Mouse (Mus musculus) ovary, postnatal 10 days (tissue): ENCODE results near the gene Ccdc136.
"Not testable (repeated sequence)": the region's sequence is repeated elsewhere in the genome, so short reads cannot be mapped to it uniquely, and the experiment has no call there.

Experiments used
- DNase-seq: peaks from one replicate; pipeline ENCODE4 v3.0.0; 2022; ENCODE audit warnings: low spot score

Ccdc136 gene

DNA sequence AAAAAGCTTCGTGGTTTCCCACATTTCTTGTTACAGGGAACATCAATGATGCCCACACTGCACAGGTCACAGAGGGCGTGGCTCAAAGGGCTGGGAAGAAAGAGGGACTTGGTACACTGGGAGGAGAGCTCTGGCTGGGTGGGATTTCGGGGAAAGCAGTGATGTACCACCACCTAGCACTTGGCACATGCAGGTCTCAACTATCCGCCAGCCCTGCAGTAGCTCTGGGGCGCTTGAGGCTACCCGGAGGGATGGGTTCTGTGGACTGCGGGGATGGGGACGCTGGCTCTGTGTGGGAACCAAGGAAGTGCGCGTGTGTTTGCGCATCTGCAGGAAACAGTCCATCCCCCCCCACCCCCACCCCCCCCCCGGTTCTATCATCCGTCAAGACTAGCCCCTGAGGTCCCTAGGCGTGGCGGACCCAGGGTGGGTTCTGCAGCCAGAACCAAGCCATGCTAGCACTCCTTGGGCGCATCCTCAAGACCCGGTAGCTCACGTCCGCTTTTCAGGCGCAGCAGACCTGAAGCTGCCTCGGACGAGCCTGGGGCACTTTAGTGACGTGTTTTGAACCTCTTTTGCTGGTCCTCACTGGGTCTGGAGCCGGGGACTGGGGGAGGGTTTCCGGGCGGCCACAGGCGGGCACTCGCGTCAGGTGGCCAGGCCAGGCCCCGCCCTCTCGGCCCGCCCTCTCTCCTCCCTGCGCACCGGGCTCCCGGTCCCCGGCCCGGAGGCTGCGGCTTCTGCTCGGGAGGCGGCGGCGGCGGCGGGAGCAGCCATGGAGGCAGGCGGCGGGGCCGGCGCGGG is at the start of gene Ccdc136:
TSS of gene Ccdc136 (plus strand) at position 400 of the 804 bp plus-strand sequence.
- peak; percentile 49 for DNase-seq

DNA sequence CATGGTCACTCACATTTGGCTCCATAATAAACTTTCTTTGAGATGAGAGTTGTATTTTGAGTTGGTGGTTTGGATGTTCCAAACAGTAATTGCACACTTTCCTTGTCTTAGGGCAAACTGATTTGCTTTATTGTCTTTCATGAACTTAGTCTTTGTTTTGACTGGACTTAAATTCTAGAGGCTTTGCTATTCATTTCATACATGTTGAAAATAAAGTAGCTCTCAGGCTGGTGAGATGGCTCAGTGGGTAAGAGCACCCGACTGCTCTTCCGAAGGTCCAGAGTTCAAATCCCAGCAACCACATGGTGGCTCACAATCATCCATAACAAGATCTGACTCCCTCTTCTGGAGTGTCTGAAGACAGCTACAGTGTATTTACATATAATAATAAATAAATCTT is 49.6 kb upstream of the Ccdc136 start:
- DNase-seq = not testable (repeated sequence)

DNA sequence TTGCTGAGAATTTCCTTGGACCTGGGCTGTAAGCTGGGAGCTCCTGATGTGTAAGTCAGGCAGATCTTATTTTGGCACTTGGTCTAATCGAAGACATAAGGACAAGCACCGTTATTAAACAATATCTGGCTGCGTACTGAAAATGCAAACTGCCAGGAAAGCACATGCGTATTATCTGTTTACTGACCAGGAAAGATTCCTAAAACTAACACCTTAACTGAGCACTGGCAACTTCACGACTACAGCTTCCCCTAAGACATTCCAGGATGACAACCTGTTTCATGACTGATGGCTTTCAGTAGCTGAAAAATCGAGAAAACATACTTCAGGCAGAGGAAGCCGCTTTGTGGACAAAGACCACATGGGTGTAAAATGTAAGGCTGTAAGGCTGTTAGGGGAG is 48.9 kb upstream of the Ccdc136 start:
- no peak for DNase-seq

DNA sequence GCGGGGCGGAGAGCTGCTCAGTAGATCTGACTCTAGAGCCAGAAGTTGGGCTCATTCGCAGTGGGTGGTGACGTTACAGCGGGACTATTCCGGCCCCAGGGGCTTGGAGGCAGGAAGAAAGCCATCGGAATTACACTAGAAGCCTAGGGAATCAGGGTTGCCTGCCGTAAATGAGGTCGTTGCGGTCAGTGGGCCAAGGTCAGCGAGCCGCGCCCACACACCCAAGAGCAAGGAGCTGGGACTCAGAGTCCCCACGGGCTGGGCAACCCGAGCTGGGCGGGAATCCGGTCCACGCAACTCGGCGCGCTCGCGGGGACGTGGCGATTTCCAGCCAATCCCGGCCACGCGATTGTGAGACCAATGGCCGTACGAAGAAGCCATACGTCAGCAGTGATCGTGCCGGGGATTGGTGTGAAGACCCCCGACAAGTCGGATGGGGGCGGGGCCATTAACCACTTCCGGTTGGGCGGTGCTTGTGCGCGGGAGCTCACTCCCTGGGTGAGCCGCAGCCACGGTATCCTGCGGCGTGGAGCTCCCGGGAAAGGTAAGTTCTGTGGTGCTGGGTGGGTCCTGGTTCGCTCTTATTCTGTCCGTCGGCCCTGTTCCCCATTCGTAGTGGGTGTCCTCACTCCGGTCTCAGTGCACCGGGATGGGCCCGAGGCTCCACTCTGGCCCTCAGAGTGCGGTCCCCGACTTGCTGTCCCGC is 48.3 kb upstream of the Ccdc136 start, which contains the start of gene Calu:
TSS of gene Calu (plus strand) at position 405 of the 706 bp plus-strand sequence.
- DNase-seq = peak; percentile 98

DNA sequence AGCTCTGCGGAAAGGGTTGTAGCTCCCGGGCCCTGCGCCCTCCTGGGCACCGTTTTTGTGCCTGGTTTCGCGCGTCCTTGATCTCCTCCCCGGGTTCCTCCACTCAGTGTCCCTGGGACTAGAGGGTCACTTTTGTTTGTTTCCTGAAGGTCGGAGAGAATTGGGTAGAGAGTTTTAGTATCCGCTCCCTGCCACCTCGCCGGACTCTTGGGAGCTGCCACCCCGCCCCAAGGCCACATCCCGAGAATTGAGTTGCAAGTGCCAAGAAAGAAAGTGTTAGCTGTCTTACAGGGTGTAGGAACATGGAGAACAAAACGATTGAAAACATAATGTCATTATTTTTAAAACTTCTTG is 47.8 kb upstream of the Ccdc136 start:
- no peak for DNase-seq

DNA sequence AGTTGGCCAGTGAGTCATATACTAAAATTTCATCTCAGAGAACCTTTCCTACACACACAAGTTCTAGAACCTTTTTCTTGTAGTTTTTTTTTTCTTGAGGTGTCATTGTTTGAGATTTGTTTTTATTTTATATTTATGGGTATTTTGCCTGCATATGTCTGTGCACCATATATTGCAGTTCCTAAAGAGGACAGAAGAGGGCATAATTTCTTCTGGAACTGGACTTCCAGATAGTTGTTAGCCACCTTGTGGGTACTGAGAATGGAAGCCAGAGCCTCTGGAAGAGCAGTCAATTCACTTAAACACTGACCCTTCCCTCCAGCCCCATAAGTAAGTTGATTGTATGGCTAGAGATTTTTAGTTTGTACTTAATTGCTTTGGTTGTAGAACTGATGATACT is 44.5 kb upstream of the Ccdc136 start:
- DNase-seq = no peak

DNA sequence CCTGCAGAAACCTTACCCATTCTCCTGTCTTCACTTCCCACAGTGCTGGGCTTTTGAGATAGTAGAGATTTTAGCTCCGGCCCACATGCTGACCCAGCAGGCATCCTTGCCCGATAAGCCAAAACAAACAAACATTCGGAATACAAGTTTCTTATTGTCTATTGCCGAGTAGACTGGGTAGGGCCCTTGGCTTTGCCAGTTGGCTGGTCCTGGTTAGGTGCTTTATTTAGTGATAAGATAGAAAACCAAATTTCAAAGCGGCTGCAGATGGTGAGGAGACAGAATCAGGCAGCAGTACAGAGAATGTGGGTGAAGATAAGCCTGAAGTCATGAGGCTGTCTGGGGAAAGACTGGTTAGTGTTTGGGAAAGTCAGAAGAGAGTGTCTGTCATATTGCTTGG is 43.3 kb upstream of the Ccdc136 start:
- DNase-seq = no peak

DNA sequence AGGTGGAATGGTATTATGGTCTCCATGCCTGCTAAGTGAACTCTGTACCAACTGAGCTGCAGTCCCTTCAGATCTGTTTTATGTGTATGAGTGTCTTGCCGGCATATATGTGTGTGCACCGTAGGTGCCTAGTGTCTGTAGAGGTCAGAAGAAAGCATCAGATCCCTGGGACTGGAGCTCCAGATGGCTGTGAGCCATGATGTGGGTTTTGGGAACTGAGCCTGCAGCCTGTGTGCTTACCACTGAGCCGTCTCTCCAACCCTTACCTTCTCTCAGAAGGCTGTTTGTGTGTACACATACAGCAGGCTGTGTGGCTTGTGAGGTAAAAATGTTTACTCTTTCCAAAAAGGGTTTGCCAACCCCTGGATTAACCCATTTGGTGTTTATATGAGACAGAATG is 36.7 kb upstream of the Ccdc136 start:
- no peak for DNase-seq

DNA sequence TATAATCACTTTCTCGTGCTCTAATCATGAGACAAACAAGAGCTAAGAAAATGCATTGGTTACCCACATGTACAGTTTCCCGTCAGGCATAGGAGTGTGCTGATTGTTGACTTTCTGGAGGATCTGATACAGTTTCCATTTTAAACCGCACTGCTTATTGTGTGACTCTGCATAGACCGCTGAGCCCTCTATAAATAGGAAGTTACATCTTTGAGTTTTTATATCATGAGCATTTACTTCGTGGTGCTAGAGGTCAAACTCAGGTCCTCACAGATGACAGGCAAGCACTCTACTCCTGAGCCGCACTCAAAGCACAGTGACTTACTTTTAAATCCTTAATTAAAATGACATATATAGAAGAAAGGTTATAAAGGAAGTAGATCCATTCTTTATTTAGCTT is 35.9 kb upstream of the Ccdc136 start:
- DNase-seq = no peak

DNA sequence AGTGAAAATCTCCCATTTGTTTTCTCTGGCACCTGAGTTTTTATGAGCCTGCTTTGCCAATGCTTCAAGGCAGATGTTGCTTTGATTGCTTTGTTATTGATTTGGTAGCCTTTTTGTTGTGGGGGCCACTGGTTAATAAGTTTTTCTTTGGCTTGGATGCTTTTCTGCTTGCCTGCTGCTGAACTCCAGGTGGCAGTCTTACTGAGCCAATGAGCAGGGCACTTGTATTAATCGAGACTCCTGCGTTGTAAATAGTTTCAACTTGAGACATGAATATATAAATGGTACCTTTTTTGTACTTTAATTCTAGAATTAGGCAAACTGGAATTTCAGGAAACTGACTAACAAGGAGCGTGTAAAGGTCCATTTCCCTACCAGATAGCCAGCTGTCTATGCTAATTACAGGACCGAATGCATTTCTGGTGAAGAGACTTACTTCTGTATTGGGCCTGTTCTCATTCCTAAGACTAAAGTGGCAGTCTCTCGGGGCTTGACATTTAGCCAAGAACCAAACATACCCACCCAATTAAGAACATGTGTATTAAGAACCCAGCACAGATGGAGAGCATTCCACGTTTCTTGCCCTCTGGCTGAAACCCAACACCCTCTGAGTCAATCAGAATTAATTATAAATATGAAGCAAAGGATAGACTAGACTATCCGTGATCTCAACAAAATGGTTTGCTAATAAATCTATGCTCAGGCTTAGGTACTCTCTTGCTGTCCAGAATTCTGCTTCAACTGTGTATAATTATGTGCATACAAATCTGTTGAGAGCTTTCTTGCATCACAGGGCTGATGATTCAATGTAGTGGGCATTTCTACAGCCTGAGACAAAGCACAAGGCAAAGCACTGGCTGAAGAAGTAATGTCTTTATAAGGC is 33.6 kb upstream of the Ccdc136 start:
- DNase-seq = no peak

DNA sequence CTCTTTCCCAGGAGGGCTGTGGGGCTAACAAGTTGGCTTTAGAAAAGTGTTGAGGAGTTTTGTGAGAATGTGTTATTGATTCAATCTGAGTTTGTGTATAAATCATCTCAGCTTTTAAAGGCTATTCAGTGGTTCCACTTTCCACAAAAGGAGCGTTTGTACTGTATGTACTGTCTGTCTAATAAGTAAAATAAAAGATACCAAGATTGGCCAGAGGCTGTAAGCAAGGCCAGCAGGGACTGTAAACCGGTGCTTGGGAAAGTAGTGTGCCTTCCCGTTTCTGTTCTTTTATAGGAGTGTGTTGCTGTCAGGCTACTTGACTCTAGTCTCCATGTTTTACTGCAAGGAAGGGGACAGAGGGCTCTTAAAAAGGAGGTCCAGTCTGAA is 33.0 kb upstream of the Ccdc136 start:
- no peak for DNase-seq

DNA sequence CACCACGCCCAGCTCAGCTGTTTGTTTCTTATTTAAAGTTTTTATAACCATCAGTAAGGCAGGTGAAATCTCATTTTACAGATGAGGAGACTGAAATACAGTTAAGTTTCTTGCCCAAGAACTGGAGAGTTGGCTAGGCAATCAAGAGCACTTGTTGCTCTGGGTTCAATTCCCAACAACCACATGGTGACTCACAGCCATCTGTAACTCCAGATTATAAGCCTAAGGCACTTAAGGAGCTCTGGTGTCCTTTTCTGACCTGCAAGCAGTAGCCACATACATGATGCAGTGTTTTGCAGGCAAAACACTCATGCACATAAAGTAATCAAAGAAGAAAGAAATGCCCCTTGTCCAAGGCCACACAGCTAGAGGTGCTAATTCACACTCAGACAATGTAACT is 30.8 kb upstream of the Ccdc136 start:
- DNase-seq = no peak

DNA sequence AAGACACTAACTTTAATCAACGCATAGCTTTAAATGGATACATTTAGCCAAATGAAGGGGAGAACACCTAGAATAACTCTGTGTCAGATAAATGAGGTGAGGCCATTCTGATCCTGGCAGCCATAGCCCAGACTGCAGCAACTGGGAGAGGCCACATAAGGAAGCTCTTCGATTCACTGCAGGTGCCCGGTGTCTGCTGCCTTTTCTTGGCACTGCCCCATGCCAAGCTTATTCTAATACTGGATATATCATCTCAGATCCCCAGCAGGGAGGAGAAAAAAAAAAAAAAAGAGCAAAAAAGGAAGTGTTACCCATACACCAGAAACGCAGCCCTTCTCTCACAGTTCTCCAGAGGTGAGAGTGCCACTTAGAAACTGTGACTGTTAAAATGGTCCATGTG is 18.7 kb upstream of the Ccdc136 start:
- DNase-seq = no peak

DNA sequence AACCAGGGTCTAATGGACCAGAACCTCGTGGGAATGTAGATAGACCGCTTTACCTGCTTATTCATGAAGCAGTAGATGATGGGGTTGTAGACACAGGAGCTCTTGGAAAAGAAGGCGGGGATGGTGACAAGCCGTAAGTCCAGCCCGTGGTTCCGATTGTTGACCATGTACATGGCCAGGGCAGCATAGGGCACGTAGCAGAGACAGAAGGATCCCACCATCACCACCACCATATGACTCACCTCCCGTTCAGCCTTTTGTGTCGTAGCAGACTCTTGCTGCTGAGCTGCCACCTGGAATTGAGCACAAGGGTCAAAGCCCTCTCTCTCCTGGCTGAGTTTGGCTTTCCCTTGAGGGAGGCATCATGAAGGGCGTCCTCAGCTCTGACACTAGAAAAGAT is 17.4 kb upstream of the Ccdc136 start:
- DNase-seq = no peak

DNA sequence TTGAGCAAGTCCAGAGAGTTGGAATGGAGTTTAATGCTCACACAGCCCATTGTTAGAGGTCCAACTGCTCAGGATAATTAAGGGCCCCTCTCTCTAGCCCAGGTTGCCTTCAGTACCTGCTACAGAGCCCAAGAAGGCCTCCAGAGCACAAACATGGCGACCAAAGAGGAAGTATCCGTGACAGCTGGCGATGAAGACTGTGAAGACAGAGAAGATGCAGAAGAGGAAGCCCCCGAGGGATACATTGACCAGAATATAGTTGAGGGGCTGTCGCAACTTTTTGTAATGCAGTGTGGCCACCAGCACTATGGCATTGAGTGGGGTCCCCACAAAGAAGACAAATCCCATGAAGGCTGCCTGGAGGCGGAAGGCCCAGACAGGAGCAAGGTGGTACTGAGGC is 16.2 kb upstream of the Ccdc136 start:
- DNase-seq = no peak

DNA sequence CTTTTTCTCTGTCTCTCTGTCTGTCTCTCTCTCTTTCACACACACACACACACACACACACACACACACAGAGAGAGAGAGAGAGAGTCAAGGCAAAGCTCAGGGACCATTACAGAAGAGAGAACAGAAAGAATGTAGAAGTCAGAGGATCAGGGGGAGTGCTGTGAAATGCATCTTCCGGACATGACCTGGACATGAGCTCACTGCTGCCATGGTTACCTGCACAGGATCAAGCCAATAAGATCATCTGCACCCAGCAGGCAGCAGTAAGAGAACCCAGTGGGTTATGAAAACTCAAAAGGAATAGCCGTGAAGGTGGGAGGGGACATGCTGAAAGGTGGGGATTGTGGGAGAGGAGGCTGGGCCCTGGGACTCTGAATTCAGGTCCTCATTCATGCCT is 13.7 kb upstream of the Ccdc136 start:
- no peak for DNase-seq

DNA sequence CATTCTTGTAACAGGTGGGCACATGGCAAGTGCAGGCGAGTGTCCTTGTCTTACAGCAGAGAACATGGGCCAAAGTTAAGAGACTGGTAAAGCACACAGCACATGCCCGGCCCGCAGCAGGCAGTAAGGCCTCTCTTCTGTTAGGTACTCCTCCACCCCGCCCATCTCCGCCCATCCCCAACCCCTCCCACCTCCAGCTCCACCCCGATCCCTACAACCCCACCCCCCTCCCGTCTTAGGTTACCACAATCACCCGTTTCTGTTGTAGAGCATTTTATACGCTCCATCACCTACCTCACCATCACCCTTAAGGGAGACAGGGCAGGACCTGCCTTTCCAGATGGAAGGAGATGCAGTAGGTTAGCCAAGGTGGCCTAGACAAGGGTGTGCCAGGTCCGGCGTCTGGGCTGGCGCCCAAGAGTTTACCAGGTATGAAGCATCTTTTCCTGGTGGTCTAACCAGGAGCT is 8.0 kb upstream of the Ccdc136 start, which contains the start of gene Opn1sw:
TSS of gene Opn1sw (minus strand) at position 417 of the 467 bp plus-strand sequence.
- no peak for DNase-seq

DNA sequence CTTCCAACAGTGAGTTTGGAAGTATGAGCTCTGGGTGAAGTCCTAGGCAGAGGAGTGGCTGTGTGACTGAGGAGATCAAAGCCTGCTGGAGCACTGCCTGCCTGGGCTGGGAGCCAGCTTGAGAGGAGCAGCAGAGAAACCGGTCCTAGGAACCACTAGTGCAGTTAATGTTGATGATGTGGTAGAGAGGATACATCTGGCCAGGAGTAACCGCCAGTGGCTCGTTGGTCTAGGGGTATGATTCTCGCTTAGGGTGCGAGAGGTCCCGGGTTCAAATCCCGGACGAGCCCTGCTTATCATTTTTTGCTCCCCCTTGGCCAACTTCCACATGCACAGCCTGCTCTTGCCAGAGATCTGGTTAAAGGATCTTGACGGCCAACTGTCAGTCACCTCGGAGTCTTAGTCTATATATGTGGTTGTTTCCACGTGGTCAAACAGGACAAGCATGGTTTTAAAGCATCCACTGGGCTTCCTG is 7.5 kb upstream of the Ccdc136 start:
- peak; percentile 94 for DNase-seq

DNA sequence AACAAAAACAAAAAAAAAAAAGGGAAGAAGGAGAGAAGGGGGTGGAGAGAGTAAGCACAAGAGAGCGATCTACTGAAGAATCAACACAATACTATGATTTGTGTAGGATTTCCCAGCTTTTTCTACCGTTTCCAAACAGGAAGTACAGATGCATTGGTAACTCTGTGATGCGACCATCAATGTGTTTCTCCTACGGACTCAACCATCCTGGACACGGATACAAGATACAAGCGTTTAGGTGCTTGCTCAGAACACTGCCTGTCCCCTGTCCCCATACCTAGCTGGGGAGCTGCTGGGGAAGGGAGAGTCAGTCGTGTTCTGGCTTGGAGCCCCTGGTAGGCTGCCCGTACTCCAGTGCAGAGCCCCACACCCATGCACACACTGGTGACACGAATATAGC is 6.7 kb upstream of the Ccdc136 start:
- no peak for DNase-seq

DNA sequence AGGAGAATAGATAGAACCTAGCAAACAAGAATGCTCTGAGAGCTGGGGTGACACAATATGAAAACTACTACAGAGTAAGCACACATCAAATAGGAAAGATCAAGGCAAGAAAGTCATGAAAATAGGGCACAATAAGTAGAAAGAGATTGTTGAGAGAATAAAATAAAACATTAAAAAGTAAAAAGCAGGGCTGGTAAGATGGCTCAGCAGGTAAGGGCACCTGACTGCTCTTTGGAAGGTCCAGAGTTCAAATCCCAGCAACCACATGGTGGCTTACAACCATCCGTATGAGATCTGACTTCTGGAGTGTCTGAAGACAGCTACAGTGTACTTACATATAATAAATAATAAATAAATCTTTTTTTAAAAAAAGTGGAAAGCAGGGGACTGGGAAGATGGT is 5.6 kb upstream of the Ccdc136 start:
- DNase-seq = not testable (repeated sequence)

DNA sequence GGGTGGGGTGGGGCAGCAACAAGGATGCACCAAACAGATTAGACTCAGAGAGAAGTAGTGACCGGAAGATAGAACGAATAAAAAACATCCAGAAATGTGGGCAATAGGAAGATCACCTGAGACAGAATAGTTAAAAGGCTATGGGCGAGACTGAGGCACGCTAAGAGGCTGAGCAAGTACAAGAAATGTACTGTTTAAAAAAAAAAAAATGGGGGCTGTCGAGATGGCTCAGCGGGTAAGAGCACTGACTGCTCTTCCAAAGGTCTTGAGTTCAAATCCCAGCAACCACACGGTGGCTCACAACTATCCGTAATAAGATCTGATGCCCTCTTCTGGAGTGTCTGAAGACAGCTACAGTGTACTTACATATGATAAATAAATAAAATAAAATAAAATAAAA is 4.9 kb upstream of the Ccdc136 start:
- not testable (repeated sequence) for DNase-seq

DNA sequence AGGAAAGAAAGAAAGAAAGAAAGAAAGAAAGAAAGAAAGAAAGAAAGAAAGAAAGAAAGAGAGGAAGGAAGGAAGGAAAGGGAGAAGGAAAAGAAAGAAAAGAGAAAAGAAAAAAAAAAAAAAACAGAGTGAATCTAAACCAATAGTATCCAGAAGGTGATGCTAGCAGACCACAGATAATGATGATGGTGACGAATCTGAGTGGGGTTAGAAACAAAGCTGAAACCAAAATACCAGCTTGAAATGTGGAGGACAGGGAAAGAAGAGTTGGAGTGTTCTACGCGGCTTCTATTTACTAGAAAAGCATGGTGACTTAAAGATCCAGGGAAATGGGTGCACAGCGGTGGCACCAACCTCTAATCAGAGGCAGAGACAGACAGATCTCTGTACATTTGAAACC is 4.3 kb upstream of the Ccdc136 start:
- no peak for DNase-seq
